Mouse (Mus musculus): ENCODE results near the gene Acot3.

GRCm38 (mm10) chr12:84044045-84044444 lies 7.9 kb upstream of the Acot3 start:
- no peak for TF ChIP-seq EP300 (IDR thresholded peaks at IDR 0.05; ENCODE audit: insufficient read depth, low read depth, low read length)
- TF ChIP-seq CTCF (IDR thresholded peaks at IDR 0.05; ENCODE audit: low read depth, low read length) = no peak
- TF ChIP-seq POLR2A (IDR thresholded peaks at IDR 0.05; ENCODE audit: insufficient read depth, low read length) = no peak

Measured in ES-Bruce4 (cell line).